Mouse (Mus musculus) liver, embryonic 16.5 days (tissue): Measurements from ENCODE around the gene Rnf224. TPM values are rescaled to one million over a fixed set of nuclear protein-coding genes. Genes with fewer than 3 reads are reported as not detected.

ENCODE experiments used
- ATAC-seq: fragments of 200-750 bp; cut with Nextera tagmentation; 2 replicates; pipeline ENCODE4 v1.8.0; 2017; ENCODE audit warnings: low read depth, mild to moderate bottlenecking, moderate number of reproducible peaks, moderate library complexity
- H3K27ac ChIP-seq: fragments of 300-500 bp; sonication (generic); 2 replicates; pipeline ENCODE4 v1.5.1; 2014; ENCODE audit warnings: mild to moderate bottlenecking, low read length
- H3K27me3 ChIP-seq: fragments of 300-500 bp; sonication (generic); 2 replicates; pipeline ENCODE4 v1.6.1; 2014; ENCODE audit warnings: low read depth, low read length, mixed read lengths; ENCODE audit not compliant: control insufficient read depth, insufficient read depth
- H3K36me3 ChIP-seq: fragments of 300-500 bp; sonication (generic); 2 replicates; pipeline ENCODE4 v1.6.1; 2014; ENCODE audit warnings: mild to moderate bottlenecking; ENCODE audit not compliant: control insufficient read depth, insufficient read depth
- H3K4me1 ChIP-seq: fragments of 300-500 bp; sonication (generic); 2 replicates; pipeline ENCODE4 v1.6.1; 2014; ENCODE audit warnings: low read depth, low read length, mixed read lengths; ENCODE audit not compliant: control insufficient read depth
- H3K4me2 ChIP-seq: fragments of 300-500 bp; sonication (generic); 2 replicates; pipeline ENCODE4 v1.6.1; 2014; ENCODE audit warnings: low read depth, low read length, mixed read lengths
- H3K4me3 ChIP-seq: fragments of 300-500 bp; sonication (generic); 2 replicates; pipeline ENCODE4 v1.5.1; 2014; ENCODE audit warnings: low read depth, mild to moderate bottlenecking, low read length
- H3K9ac ChIP-seq: fragments of 300-500 bp; sonication (generic); 2 replicates; pipeline ENCODE4 v1.6.1; 2014; ENCODE audit warnings: low read depth, low read length
- H3K9me3 ChIP-seq: fragments of 300-500 bp; sonication (generic); replicated peaks from 2 replicates; pipeline ENCODE4 v1.6.1; 2016; ENCODE audit warnings: low read length; ENCODE audit not compliant: control insufficient read depth
- WGBS: fragments of 180-500 bp; shearing (Covaris S2); extraction: QIAGEN DNeasy Blood & Tissue Kit; methylation state at CpG from one replicate; pipeline ENCODE4 v1.1.7; 2014; ENCODE audit not compliant: insufficient replicate concordance; 5-methylcytosine and 5-hydroxymethylcytosine counted together
- polyA plus RNA-seq: library from polyadenylated mRNA; unstranded; fragments of >200 nt; fragmentation: Nextera tagmentation; extraction: Ambion mirVana; gene quantifications from 2 replicates; pipeline ENCODE4 v1.2.1, GENCODE M21; 2015

The Rnf224 gene
- polyA plus RNA-seq, 1 experiment from 2014 or later, result not detected

GRCm38 (mm10) chr2:25234050-25234449 is 2.5 kb downstream of the Rnf224 start, which contains the start of gene Slc34a3:
Slc34a3 (minus strand) TSS chr2:25234364.
- Histone ChIP-seq H3K27me3 (no peaks in the 10 kb centered on the region; the same call in 1 of the 2 replicates), H3K9me3 (no peaks in the 10 kb centered on the region), H3K4me2 (no peak within 1 kb of the TSS), H3K27ac (no peak within 1 kb of the TSS), H3K9ac (no peak within 1 kb of the TSS), H3K4me3 (no peak within 1 kb of the TSS), H3K4me1 (peaks cover under 1% of the 10 kb centered on the region; the same call in 1 of the 2 replicates), H3K36me3 (no peaks in the 10 kb centered on the region)
- ATAC-seq, result no peak
- WGBS, result 63% methylated on average over 3 of the region's 3 CpGs

DNA sequence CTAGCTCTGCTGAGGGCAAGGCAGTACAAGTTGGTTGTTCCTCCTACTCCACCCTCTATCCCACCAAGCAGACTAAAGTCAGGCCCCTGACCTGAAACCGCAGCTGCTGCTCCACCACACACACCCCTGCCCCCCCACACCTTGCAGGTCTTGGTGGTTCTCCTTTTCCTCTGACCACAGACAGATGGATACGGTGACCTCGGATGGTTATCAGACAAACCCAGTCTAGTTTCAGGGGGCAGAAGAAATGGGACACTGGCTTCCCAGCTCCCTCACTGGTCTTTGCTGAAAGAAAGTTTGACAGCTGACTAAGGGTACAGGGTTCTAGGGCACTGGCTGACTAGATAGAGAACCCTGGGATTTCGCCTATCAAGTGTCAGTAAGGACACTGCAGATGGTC is 3.2 kb downstream of the Rnf224 start:
- H3K36me3 ChIP-seq, result no peaks in the 10 kb centered on the region
- no peaks in the 10 kb centered on the region; the same call in 1 of the 2 replicates for H3K27me3 ChIP-seq
- H3K4me3 ChIP-seq, result no peak overlapping the region
- no peaks in the 10 kb centered on the region for H3K9me3 ChIP-seq
- H3K4me1 ChIP-seq, result peaks cover 6% of the 10 kb centered on the region
- H3K9ac ChIP-seq, result no peak overlapping the region
- H3K27ac ChIP-seq, result no peak overlapping the region
- no peak for ATAC-seq
- WGBS, result 7% methylated on average over 4 of the region's 4 CpGs
- no peak overlapping the region for H3K4me2 ChIP-seq

GRCm38 (mm10) chr2:25231038-25231437 is 5.5 kb downstream of the Rnf224 start:
- Histone ChIP-seq H3K4me2 (no peak overlapping the region), H3K27me3 (no peaks in the 10 kb centered on the region; the same call in 1 of the 2 replicates), H3K9ac (no peak overlapping the region), H3K27ac (no peak overlapping the region), H3K4me3 (no peak overlapping the region), H3K36me3 (no peaks in the 10 kb centered on the region), H3K9me3 (no peaks in the 10 kb centered on the region), H3K4me1 (peaks cover 10% of the 10 kb centered on the region)
- 63% methylated on average over 12 of the region's 12 CpGs for WGBS
- no peak for ATAC-seq

DNA sequence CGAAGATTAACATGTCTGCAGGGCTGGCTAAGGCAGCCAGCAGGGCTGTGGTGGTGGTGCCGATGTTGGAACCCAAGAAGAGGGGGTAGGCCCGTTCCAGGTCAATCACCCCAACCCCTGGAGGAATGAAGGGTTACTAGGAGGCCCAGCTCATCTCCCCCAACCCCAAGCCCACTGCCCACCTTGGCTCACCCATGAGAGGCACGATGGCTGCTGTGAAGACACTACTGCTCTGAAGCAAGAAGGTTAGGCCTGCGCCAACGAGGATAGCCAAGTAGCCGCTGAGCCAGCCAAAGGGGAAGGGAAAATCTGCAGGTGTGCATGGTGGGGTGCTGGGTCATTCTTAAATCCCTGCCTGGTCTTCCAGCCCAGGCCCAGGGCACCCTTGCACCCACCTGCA is 6.0 kb downstream of the Rnf224 start:
- Histone ChIP-seq H3K36me3 (no peaks in the 10 kb centered on the region), H3K27ac (no peak overlapping the region), H3K4me2 (no peak overlapping the region), H3K9me3 (no peaks in the 10 kb centered on the region), H3K4me3 (no peak overlapping the region), H3K4me1 (peaks cover 14% of the 10 kb centered on the region), H3K9ac (no peak overlapping the region), H3K27me3 (no peaks in the 10 kb centered on the region; the same call in 1 of the 2 replicates)
- WGBS, result 78% methylated on average over 7 of the region's 7 CpGs
- no peak for ATAC-seq

DNA sequence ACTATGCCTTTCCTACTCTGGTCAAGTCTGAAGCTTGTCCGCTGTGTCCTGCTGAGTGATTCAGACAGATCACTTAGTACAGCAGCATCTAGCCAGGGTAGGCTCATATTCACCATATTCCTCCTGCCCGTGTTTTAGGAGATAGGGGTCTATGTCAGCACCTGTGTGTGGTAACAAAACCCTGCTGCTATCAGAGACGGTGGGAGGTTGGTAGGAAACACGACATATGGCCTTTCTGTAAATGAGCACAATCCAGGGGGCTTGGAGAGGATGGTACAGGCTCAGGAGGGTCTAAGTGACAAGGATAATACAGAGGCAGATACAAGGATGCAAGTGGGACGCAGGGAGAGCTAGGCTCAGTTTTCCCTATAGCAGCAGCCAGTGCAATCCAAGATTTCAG is 7.0 kb downstream of the Rnf224 start:
- no peak for ATAC-seq
- Histone ChIP-seq H3K9ac (no peak overlapping the region), H3K27ac (no peak overlapping the region), H3K4me3 (no peak overlapping the region), H3K4me1 (peaks cover 17% of the 10 kb centered on the region), H3K9me3 (no peaks in the 10 kb centered on the region), H3K27me3 (no peaks in the 10 kb centered on the region; the same call in 1 of the 2 replicates), H3K36me3 (no peaks in the 10 kb centered on the region), H3K4me2 (no peak overlapping the region)
- WGBS, result 64% methylated on average over 5 of the region's 5 CpGs

DNA sequence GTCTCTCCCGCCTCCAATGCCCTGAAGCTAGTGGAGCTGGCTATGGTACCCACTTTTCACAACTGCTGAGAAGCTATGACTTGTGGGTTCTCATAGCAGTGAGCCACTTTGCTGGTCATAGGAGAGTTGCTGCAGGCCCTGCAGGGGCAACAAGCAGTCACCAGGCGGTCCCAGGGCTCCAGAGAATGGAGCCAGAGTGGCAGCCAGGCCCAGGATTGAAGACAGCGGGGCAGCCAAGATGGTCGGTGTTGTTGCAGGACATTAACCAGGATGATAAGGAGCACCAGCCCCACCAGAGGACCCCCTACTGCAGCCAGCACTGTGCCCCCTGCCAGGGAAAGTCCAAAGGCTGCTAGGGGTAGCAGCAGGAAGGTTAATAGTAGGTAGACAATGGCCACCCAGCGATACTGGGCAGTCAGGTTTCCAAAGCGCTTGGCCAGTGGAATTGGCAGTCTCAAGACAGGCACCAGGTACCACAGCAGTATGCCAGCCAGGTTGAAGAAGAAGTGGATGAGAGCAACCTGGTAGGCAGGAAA is 7.5 kb downstream of the Rnf224 start:
- Histone ChIP-seq H3K27me3 (no peaks in the 10 kb centered on the region; the same call in 1 of the 2 replicates), H3K4me1 (peaks cover 17% of the 10 kb centered on the region), H3K4me3 (peak overlapping the region; percentile 54), H3K9ac (peak overlapping the region; percentile 37; the same call in 1 of the 2 replicates), H3K36me3 (no peaks in the 10 kb centered on the region), H3K9me3 (no peaks in the 10 kb centered on the region), H3K27ac (no peak overlapping the region), H3K4me2 (peak overlapping the region; percentile 77)
- 67% methylated on average over 6 of the region's 6 CpGs for WGBS
- ATAC-seq, result no peak

DNA sequence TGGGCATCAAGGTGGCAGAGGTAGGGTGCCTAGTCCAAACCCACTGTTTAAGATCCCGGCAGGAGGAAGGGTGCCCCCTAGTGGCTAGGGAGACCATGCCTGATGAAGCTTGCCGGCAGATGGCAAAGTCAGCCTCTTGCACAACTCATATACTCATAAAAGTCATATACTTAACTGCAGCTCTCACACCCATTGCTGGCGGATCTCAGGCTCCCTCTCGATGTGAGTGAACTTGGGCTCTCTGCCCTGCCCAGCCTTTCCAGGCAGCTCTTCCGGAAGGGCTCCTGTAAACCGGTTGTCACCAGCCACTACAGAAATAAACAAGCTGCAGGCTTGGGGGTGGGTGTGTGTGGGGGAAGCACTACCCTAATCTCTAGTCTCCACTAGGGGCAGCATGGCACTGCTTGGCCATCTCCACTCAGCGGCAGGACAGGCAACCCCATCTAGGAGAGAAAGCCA is 8.1 kb downstream of the Rnf224 start:
- H3K9ac ChIP-seq, result peak overlapping the region; percentile 60
- no peak for ATAC-seq
- peak overlapping the region; percentile 82 for H3K27ac ChIP-seq
- H3K4me2 ChIP-seq, result peak overlapping the region; percentile 77
- peaks cover 17% of the 10 kb centered on the region for H3K4me1 ChIP-seq
- H3K4me3 ChIP-seq, result peak overlapping the region; percentile 54
- H3K27me3 ChIP-seq, result no peaks in the 10 kb centered on the region; the same call in 1 of the 2 replicates
- 0% methylated on average over 7 of the region's 7 CpGs for WGBS
- H3K36me3 ChIP-seq, result peaks cover 4% of the 10 kb centered on the region; the same call in 1 of the 2 replicates
- no peaks in the 10 kb centered on the region for H3K9me3 ChIP-seq

GRCm38 (mm10) chr2:25227406-25227805 is 9.2 kb downstream of the Rnf224 start:
- Histone ChIP-seq H3K27ac (no peak overlapping the region), H3K9me3 (no peaks in the 10 kb centered on the region), H3K9ac (no peak overlapping the region), H3K27me3 (no peaks in the 10 kb centered on the region), H3K4me1 (peaks cover 22% of the 10 kb centered on the region), H3K4me3 (no peak overlapping the region), H3K4me2 (no peak overlapping the region), H3K36me3 (peaks cover 8% of the 10 kb centered on the region; the same call in 1 of the 2 replicates)
- WGBS, result 84% methylated on average over 4 of the region's 4 CpGs
- no peak for ATAC-seq

- Histone ChIP-seq H3K4me1 (peaks cover 23% of the 10 kb centered on the region), H3K27me3 (no peaks in the 10 kb centered on the region), H3K4me3 (no peak overlapping the region), H3K9me3 (no peaks in the 10 kb centered on the region), H3K9ac (no peak overlapping the region; the same call in 1 of the 2 replicates), H3K27ac (no peak overlapping the region; the same call in 1 of the 2 replicates), H3K36me3 (peaks cover 12% of the 10 kb centered on the region), H3K4me2 (no peak overlapping the region)
- ATAC-seq, result no peak
- WGBS, result 85% methylated on average over 5 of the region's 5 CpGs
Measured at GRCm38 (mm10) chr2:25226864-25227263, 9.7 kb downstream of the Rnf224 start.
